Mouse (Mus musculus): Measurements from ENCODE around the gene Epor. TPM values are rescaled to one million over a fixed set of nuclear protein-coding genes. Genes with fewer than 3 reads are reported as not detected.
A peak's percentile ranks its signal among the peaks of the same experiment; 100 is the strongest.

Epor gene
- 8.5 TPM for polyA plus RNA-seq (2021)

GRCm38 (mm10) chr9:21963417-21963816, at the start of gene Epor:
Epor (minus strand) TSS chr9:21963506.
- DNase-seq (ENCODE audit: low read depth, low spot score) (no peak), ATAC-seq (no peak)
- H3K27me3 ChIP-seq, result no peaks in the 10 kb centered on the region
- CTCF ChIA-PET, result interaction anchor here (0.9 to 1.5 kb wide), 2 partner anchors 11 to 25 kb away, joined by 5 read pairs; partner anchors contain the start of gene Rgl3
- in situ Hi-C loops (cut with MboI; ENCODE audit: low pct_unique_long_range_greater_than_20kb), result no loop called here
- POLR2A ChIA-PET, result interaction anchor here (0.5 kb wide), 1 partner anchor 18 kb away, joined by 3 read pairs; no protein-coding TSS in a partner anchor
- TF ChIP-seq CTCF (IDR thresholded peaks at IDR 0.05), result no peak

- CTCF ChIA-PET, result interaction anchor here (0.7 kb wide), 1 partner anchor 83 kb away, joined by 3 read pairs; no protein-coding TSS in a partner anchor
- ATAC-seq (no peak), DNase-seq (ENCODE audit: low read depth, low spot score) (no peak)
- in situ Hi-C loops (cut with MboI; ENCODE audit: low pct_unique_long_range_greater_than_20kb), result no loop called here
- POLR2A ChIA-PET, result no interaction called here
- no peak for TF ChIP-seq CTCF (IDR thresholded peaks at IDR 0.05)
- H3K27me3 ChIP-seq, result no peaks in the 10 kb centered on the region
Measured at GRCm38 (mm10) chr9:22012731-22013130, 49.4 kb upstream of the Epor start.

- DNase-seq (ENCODE audit: low read depth, low spot score) (no peak), ATAC-seq (no peak)
- CTCF ChIA-PET, result no interaction called here
- in situ Hi-C loops (cut with MboI; ENCODE audit: low pct_unique_long_range_greater_than_20kb), result no loop called here
- no peak for TF ChIP-seq CTCF (IDR thresholded peaks at IDR 0.05)
- POLR2A ChIA-PET, result no interaction called here
- H3K27me3 ChIP-seq, result no peaks in the 10 kb centered on the region
Measured at GRCm38 (mm10) chr9:22011055-22011454, 47.7 kb upstream of the Epor start.

- H3K27me3 ChIP-seq, result no peaks in the 10 kb centered on the region
- DNase-seq (ENCODE audit: low read depth, low spot score) (no peak), ATAC-seq (no peak)
- in situ Hi-C loops (cut with MboI; ENCODE audit: low pct_unique_long_range_greater_than_20kb), result no loop called here
- ChIA-PET CTCF (no interaction called here), POLR2A (interaction anchor here (0.6 kb wide), 1 partner anchor 16 kb away, joined by 6 read pairs; no protein-coding TSS in a partner anchor)
- TF ChIP-seq CTCF (IDR thresholded peaks at IDR 0.05), result no peak
Measured at GRCm38 (mm10) chr9:22004546-22004945, 41.2 kb upstream of the Epor start.

- ChIA-PET POLR2A (interaction anchor here (0.7 to 1.5 kb wide), 3 partner anchors 14 to 51 kb away, joined by 3 to 4 read pairs (median 3); partner anchors contain the start of gene Rgl3), CTCF (interaction anchor here (1.2 kb wide), 1 partner anchor 140 kb away, joined by 3 read pairs; no protein-coding TSS in a partner anchor)
- no peak for DNase-seq (ENCODE audit: low read depth, low spot score)
- in situ Hi-C loops (cut with MboI; ENCODE audit: low pct_unique_long_range_greater_than_20kb), result no loop called here
- ATAC-seq, result no peak
- no peak for TF ChIP-seq CTCF (IDR thresholded peaks at IDR 0.05)
- H3K27me3 ChIP-seq, result no peaks in the 10 kb centered on the region
Measured at GRCm38 (mm10) chr9:22003163-22003554, 39.9 kb upstream of the Epor start.

GRCm38 (mm10) chr9:22002194-22003162, 39.2 kb upstream of the Epor start, which contains the start of the genes Ccdc151 and Prkcsh:
Ccdc151 (minus strand) TSS chr9:22002634.
Prkcsh (plus strand) TSS chr9:22002806.
- in situ Hi-C loops (cut with MboI; ENCODE audit: low pct_unique_long_range_greater_than_20kb), result no loop called here
- ChIA-PET CTCF (interaction anchor here (1.2 to 1.3 kb wide), 2 partner anchors 47 to 141 kb away, joined by 3 to 4 read pairs; partner anchors contain the start of gene Swsap1), POLR2A (interaction anchor here (0.7 to 1.5 kb wide), 3 partner anchors 14 to 51 kb away, joined by 3 to 4 read pairs (median 3); partner anchors contain the start of gene Rgl3)
- no peaks in the 10 kb centered on the region for H3K27me3 ChIP-seq
- no peak for TF ChIP-seq CTCF (IDR thresholded peaks at IDR 0.05)
- ATAC-seq (peak; percentile 86), DNase-seq (ENCODE audit: low read depth, low spot score) (peak; percentile 99)

GRCm38 (mm10) chr9:22001633-22002032, 38.3 kb upstream of the Epor start:
- DNase-seq (ENCODE audit: low read depth, low spot score) (no peak), ATAC-seq (no peak)
- CTCF ChIA-PET, result interaction anchor here (1.3 kb wide), 1 partner anchor 46 kb away, joined by 4 read pairs; the partner anchor contains the start of gene Swsap1
- H3K27me3 ChIP-seq, result no peaks in the 10 kb centered on the region
- POLR2A ChIA-PET, result no interaction called here
- TF ChIP-seq CTCF (IDR thresholded peaks at IDR 0.05), result no peak
- in situ Hi-C loops (cut with MboI; ENCODE audit: low pct_unique_long_range_greater_than_20kb), result no loop called here

GRCm38 (mm10) chr9:22000296-22000695, 37.0 kb upstream of the Epor start:
- CTCF ChIA-PET, result interaction anchor here (1.2 kb wide), 1 partner anchor 138 kb away, joined by 3 read pairs; no protein-coding TSS in a partner anchor
- POLR2A ChIA-PET, result no interaction called here
- in situ Hi-C loops (cut with MboI; ENCODE audit: low pct_unique_long_range_greater_than_20kb), result no loop called here
- ATAC-seq (no peak), DNase-seq (ENCODE audit: low read depth, low spot score) (no peak)
- no peaks in the 10 kb centered on the region for H3K27me3 ChIP-seq
- TF ChIP-seq CTCF (IDR thresholded peaks at IDR 0.05), result no peak

GRCm38 (mm10) chr9:21996178-21996867, 33.0 kb upstream of the Epor start:
- DNase-seq (ENCODE audit: low read depth, low spot score), result no peak
- in situ Hi-C loops (cut with MboI; ENCODE audit: low pct_unique_long_range_greater_than_20kb), result no loop called here
- CTCF ChIA-PET, result no interaction called here
- TF ChIP-seq CTCF (IDR thresholded peaks at IDR 0.05), result no peak
- H3K27me3 ChIP-seq, result no peaks in the 10 kb centered on the region
- ATAC-seq, result no peak
- POLR2A ChIA-PET, result no interaction called here

GRCm38 (mm10) chr9:21992227-21992626, 28.9 kb upstream of the Epor start:
- no peak for ATAC-seq
- in situ Hi-C loops (cut with MboI; ENCODE audit: low pct_unique_long_range_greater_than_20kb), result no loop called here
- no peak for DNase-seq (ENCODE audit: low read depth, low spot score)
- no peak for TF ChIP-seq CTCF (IDR thresholded peaks at IDR 0.05)
- CTCF ChIA-PET, result interaction anchor here (1.4 kb wide), 1 partner anchor 14 kb away, joined by 3 read pairs; no protein-coding TSS in a partner anchor
- H3K27me3 ChIP-seq, result no peaks in the 10 kb centered on the region
- POLR2A ChIA-PET, result interaction anchor here (0.5 kb wide), 1 partner anchor 81 kb away, joined by 3 read pairs; no protein-coding TSS in a partner anchor

All from Patski (cell line).